Mouse (Mus musculus) liver, adult 2 months (tissue): ENCODE results near the gene Gm49661.

Experiments
- CTCF ChIP-seq: fragments of 200-500 bp; IDR thresholded peaks from 2 replicates; pipeline ENCODE4 v1.5.1; 2011; ENCODE audit warnings: low read depth, low read length, control low read depth
- POLR2A ChIP-seq: fragments of 200-500 bp; IDR thresholded peaks from 2 replicates; pipeline ENCODE4 v1.6.1; 2011; ENCODE audit warnings: low read length, control low read depth; ENCODE audit not compliant: insufficient read depth; ENCODE audit errors: extremely low read depth

DNA sequence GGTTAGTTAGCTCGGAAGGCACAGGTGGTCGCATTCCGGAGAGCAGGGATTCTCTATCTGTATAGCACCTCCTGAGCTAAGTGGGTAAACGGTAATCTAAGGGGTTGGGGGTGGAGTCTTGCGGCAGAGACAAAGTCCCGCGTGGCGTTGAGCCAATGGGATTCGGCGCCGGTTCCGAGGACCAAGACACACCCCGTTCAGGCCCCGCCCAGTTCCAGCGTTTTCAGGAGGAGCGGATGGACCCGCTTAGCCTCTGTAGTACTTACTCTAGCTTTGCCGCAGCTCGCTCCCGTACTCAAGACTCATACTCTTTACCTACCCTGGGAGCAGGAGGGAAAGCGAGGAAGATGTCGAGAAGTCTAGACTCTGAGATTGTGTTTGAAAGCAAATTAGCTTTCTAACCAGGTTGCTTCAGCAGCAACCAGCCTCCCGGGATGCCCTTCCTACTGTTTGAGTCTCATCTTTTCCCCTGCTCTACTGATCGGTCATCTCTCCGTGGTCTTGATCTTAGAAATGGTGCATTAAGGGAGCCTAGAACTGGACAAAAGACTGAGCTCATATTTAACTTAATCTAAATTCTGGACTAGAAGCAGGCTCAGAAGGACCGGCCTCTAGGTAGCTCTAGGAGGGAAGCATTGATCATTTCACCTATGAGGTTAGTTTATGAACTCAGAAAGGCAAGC lies 24.6 kb downstream of the Gm49661 start:
- no peak for TF ChIP-seq POLR2A
- TF ChIP-seq CTCF = no peak
